7 mouse cellular contexts compared by ENCODE assay signal in the genomic region with DNA sequence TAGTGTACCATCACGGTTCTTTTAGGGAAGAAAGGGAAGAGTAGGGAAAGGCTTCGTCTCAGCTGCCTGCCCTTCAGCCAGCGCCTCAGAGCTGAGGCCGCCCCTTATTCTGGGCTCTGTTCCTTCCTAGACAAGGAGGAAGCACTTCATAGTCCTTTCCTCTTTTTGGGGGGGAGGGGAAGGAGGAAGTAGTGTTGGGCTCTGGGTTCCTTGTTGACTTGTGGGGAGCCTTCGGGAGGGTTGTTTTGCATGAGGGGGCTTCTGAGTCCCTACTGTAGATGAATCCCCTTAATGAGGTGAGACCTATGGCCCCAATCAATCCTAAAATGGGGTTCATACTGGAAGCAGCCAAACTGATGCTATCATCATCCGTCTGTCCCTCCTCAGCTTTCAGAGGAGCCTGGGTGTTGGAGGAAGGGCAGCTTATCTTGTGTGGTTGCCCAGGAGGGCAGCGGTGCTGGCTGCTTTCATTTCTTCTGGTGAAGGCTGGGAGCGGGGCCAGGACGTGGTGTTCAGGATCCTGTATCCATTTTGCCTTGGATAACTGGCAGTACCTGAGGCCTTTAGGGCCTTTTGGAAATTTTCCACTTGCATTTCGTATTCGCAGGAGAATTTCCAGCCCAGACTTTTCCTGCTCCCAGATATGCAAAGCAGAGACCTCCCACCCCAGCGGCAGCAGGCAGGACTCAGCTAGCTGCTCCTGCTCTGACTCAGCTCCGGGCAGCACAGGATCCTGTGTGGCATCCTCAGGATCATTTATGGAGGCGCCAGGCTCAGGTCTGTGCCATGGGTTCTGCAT. TPM values are rescaled to one million over a fixed set of nuclear protein-coding genes. Genes with fewer than 3 reads are reported as not detected.
DNase-seq lines count a peak whose midpoint lies in the region; ATAC-seq lines count a peak whose summit lies in the region.

No protein-coding gene starts in this region.

- peak overlapping the region; percentile 23 for H3K4me2 ChIP-seq in embryonic facial prominence, embryonic 13.5 days
- peak overlapping the region; percentile 56 for H3K4me2 ChIP-seq in heart, embryonic 12.5 days

- 35% methylated on average over 14 of the region's 14 CpGs for WGBS in embryonic facial prominence, embryonic 13.5 days
- 19% methylated on average over 14 of the region's 14 CpGs for WGBS in heart, embryonic 12.5 days

- no peak overlapping the region for H3K9ac ChIP-seq in embryonic facial prominence, embryonic 13.5 days
- H3K9ac ChIP-seq in heart, embryonic 12.5 days, result peak overlapping the region; percentile 33; the same call in 1 of the 2 replicates

- no peaks in the 10 kb centered on the region for H3K9me3 ChIP-seq in embryonic facial prominence, embryonic 13.5 days
- H3K9me3 ChIP-seq in heart, embryonic 12.5 days (replicated peaks), result no peaks in the 10 kb centered on the region

- no peak overlapping the region; the same call in 1 of the 2 replicates for H3K4me3 ChIP-seq in embryonic facial prominence, embryonic 13.5 days
- H3K4me3 ChIP-seq in heart, embryonic 12.5 days, result peak overlapping the region; percentile 24

- ATAC-seq in embryonic facial prominence, embryonic 13.5 days (ENCODE audit: insufficient number of reproducible peaks, insufficient read depth, low FRiP score, low TSS enrichment, low read depth), result no peak
- peak; percentile 69 for ATAC-seq in heart, embryonic 12.5 days (ENCODE audit: insufficient number of reproducible peaks, low FRiP score)

- no peaks in the 10 kb centered on the region for H3K36me3 ChIP-seq in embryonic facial prominence, embryonic 13.5 days
- H3K36me3 ChIP-seq in heart, embryonic 12.5 days, result peaks cover 7% of the 10 kb centered on the region; the same call in 1 of the 2 replicates

- H3K4me1 ChIP-seq in embryonic facial prominence, embryonic 13.5 days, result peaks cover 38% of the 10 kb centered on the region
- peaks cover 63% of the 10 kb centered on the region for H3K4me1 ChIP-seq in heart, embryonic 12.5 days (replicated peaks)

- H3K27me3 ChIP-seq in embryonic facial prominence, embryonic 13.5 days, result peaks cover 17% of the 10 kb centered on the region
- H3K27me3 ChIP-seq in heart, embryonic 12.5 days (replicated peaks), result no peaks in the 10 kb centered on the region

- H3K27ac ChIP-seq in embryonic facial prominence, embryonic 13.5 days, result peak overlapping the region; percentile 80
- H3K27ac ChIP-seq in heart, embryonic 12.5 days (ENCODE audit: poor library complexity, severe bottlenecking), result peak overlapping the region; percentile 52

- peak; percentile 57 to 61 for DNase-seq in B cell, adult 2 months
- peak; percentile 88 to 90 for DNase-seq in adrenal gland, adult (ENCODE audit: inconsistent age in 2 of 2, low spot score in 1 of 2)
- peak; percentile 86 for DNase-seq in kidney, postnatal 14 days
- DNase-seq in lung, adult 18-20 months, result peak; percentile 70 to 78
- DNase-seq in right cerebral cortex, postnatal 4 days, result peak; percentile 43

RNA-seq across cellular contexts. Expression of a gene that starts 5.4 kb away (rescaled TPM):
- 3.5 and 6.2 TPM in 2 replicates for polyA plus RNA-seq in embryonic facial prominence, embryonic 13.5 days (2015; fragmentation: Nextera tagmentation; extraction: Ambion mirVana)
- 8.2 and 9.4 TPM in 2 replicates for polyA plus RNA-seq in heart, embryonic 12.5 days (2016; fragmentation: Nextera tagmentation; extraction: Ambion mirVana)
